Mouse (Mus musculus) adrenal gland, adult (tissue): Measurements from ENCODE around the gene Zfp84.

Experiments
- DNase-seq, 2 experiments: peaks; one replicate each; pipeline ENCODE4 v3.0.0; 2022 to 2023; ENCODE audit warnings: low spot score in 1 of 2; ENCODE audit not compliant: inconsistent age in 2 of 2

Gene Zfp84

DNA sequence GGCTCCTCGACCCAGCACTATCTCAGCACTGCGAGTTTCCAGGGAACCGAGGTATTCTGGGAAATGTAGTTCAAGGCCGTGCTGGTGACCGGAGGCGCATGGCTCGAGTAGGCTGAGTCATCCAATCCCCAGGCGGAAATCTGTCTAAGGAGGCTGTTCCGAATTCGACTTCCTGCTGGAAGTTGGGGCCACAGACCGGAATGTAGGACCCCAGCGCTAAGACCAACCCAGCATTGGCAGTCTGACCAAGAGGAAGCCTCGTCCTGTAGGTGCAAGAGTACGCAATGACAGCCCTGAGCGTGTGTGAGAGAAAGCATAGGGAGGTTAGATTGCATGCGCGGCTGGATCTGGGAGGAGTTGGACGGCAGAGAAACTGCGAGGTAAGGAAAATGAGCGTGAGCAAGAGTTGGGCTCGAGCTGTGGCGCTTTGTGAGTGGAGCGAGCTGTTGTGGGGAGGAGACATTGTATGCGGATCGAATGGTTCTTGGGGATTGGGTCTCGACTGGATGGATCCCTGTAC, 47.6 kb downstream of the Zfp84 start, which contains the start of gene Zfp790:
Gene Zfp790, plus strand, starts transcription at position 205 of the 520 bp plus-strand sequence.
- peak; percentile 91 to 97 for DNase-seq

DNA sequence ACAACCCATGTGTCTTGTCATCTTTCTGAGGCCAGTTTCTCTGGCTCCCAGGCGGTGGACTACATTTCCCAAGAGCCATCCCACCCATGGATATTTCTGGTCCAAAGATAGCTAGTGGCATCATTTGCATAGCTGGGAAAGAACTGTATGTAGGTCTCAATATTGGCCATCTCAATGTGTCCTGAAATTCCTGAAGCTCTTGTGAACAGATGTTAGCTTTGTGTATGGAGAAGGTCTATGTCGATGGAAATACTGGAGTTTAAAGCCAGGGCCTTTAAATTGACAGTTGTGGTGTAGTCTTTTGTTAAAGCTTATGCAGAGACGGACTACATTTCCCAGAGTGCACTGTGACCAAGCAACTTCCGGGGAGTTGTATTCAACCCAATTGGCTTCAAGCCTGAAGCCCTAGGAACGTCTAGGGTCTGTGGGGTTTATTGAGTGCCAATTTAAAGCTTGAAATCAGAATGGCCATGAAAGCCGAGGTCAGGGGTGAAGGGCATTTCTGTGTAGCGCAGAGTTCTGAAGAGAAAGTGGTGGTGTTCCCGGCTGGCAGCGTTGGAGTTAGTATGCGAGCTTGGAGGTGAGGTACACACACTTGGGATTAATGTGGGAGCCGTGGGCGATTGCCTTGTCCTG, 50.4 kb downstream of the Zfp84 start:
- DNase-seq, result peak; percentile 69 to 93

DNA sequence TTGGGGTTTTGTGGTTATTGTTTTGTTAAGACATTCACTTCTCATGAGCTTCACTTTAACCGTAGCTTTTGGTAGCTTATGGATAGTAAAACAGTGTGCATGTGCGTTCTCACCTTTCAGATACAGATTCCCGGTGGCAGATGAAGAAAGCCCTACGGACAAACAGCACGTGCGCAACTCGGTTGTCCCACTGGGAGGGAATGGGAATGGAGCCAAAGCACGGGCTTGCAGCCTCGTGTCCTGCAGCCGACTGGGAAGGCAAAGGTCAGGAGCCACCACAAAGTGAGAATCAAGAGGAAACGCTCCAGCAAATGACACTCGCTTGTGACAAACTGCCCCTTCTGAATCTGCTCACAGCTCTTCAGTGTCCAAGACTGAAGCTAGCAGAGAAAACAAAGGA, 59.6 kb downstream of the Zfp84 start:
- no peak for DNase-seq
